Mouse (Mus musculus) cerebellum, adult 8-10 months (tissue): ENCODE results near the gene Phyhd1.

Source experiments
- DNase-seq: peaks from one replicate; pipeline ENCODE4 v3.0.0; 2022

The Phyhd1 gene

DNA sequence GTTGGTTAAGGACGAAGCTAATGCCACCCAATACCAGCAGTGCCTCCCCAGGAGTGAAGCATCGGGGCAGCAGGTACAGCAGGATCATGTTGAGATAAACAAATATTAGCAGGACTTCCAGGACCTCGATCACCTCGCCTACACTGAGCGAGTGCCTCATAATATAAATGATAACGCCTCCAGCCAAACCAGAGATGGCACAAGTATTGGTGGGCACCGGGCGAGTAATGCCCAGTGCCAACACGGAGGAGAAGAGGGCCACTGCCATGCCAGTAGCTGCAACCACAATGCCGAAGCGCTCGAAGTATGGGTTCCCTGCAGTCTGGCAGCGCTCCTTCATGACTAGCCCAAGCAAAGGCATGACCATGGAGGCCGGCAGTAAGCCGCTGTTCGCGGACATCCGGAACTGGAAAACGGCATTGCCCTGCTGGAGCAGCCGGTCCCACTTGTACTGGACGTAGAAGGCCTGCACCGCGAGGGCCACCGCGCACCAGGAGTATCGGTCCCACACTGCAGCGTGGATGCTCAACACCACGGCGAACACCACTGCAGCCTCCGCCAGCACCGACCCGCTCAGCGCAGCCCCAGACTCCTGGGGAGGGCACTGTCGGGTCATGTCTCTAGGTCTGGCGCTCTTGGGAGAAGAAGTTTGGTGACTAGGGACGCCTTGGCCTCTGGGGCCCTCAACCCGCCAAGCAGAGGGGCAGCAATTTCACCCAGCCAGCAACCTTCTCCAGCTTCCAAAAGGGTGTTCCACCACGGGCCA is 19.6 kb downstream of the Phyhd1 start:
- DNase-seq: no peak

DNA sequence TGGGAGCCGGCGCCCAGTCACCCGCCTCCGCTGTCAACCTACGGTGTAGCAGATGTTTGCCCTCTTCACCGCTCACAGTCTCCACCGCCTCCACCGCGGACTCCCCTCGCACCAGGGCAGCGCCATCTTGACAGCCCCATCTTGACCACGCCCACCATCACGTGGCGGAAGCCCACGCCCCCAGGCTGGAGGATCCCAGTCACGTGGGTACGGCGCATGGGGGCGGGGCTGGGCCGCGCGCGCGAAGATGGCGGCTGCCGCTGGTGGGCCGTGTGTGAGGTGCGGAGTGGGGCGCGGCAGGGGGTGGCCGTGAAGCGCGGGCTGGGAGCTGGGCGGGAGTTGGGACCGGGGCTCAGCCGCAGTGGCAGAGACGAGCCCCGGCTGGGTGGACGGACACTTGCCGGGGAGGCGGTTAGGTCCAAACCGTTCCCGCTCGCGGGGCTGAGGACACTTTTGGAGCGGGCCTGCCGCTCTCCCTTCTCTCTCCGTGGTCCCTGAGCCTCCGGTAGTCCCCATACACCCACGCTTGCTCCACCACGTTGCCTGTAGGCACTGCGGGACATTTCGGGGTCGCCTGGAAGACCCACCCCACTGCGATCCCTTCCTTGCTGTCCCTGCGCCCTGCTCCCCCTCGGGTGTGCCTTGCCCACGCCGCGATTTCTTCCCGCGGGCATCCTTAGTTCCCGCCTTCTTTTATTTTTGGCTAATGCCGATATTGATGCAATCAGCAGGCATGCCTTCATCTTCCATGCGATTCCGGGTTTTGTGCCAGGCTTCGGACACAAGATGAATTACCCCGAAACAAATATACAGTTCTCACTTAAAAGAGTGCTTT is 20.4 kb downstream of the Phyhd1 start, which contains the start of the genes Dolk and Nup188:
Gene Dolk (minus strand): TSS at position 143 of the 835 bp plus-strand sequence.
Gene Nup188 (plus strand): TSS at position 206 of the 835 bp plus-strand sequence.
- DNase-seq: peak; percentile 96

DNA sequence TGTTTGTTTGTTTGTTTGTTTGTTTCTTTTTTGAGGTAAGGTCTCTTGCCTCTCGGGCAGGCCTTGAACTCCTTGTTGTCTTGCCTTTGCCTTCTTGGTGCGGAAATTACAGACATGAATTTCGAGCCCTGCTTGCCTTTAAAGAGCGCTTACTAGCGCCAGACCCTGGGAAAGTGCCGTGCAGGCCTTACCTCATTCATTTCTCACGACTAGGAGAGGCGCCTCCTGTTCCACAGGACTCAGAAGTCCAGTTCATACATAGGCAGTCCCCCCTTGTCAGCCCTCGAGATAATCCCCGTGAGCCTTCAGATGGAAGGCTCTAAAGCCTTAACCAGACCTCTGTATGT is 21.0 kb downstream of the Phyhd1 start:
- DNase-seq: no peak

GRCm38 (mm10) chr2:30299525-30299924 is 33.5 kb downstream of the Phyhd1 start:
- no peak for DNase-seq

- no peak for DNase-seq
These were observed 34.0 kb downstream of the Phyhd1 start for GRCm38 (mm10) chr2:30299966-30300365.

DNA sequence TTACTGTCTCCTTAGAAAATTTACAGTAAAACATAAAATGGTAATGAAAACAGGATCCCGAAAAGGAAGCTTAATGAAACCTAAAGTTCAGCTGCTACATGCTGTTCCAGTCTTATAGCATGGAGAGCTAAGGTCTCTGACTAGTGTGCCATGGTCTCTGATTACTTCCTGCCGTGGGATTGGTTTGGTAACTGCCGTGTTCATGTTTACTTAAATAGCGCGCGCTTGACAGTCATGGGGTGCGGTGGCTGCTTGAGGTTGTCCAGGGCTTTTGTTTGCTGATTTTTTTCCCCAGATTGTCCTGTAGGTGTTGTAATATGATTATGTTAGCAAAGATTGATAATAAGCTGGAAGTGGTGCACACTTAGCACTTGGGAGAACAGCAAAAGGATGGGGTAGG is 40.1 kb downstream of the Phyhd1 start:
- no peak for DNase-seq

- no peak for DNase-seq
These were observed 43.3 kb downstream of the Phyhd1 start for GRCm38 (mm10) chr2:30309351-30309750.

DNA sequence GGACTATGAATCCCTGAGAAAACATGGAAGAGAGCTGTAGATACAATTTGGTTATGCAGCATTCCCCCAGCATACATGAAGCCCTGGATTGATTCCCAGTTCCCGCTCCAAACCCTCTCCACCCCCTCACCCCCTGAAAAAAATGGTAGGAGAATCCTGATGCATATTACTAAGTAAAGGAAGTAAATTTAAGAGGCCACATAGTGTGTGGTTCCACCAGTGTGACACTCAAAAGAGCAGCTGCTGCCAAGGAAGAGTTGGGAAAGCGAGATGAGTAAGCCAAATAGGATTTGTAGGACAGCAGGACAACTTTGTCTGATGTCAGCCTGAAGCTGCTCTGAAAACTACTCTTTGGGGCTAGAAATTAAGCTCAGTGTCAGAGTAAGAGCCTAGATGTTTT is 45.5 kb downstream of the Phyhd1 start:
- DNase-seq: no peak

GRCm38 (mm10) chr2:30316136-30316535 is 50.1 kb downstream of the Phyhd1 start:
- DNase-seq: no peak

DNA sequence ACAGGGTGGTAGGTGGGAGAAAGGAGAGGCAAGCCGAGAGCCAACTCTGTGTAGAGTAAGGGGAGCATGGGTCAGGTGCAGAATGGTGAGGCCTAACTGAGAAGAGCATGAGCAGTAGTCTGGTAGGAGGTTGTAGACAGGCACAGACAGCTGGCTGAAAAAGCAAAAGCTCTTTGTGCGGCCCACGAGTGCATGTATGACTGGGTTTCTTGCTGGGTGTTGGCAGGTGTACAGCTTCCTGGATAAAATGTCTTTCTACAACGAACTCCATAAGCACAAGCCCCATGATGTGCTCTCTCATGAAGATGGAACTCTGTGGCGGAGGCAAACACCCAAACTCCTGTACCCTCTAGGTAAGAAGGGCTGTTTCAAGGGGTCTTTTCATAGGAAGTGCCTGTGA is 51.0 kb downstream of the Phyhd1 start:
- DNase-seq: no peak

DNA sequence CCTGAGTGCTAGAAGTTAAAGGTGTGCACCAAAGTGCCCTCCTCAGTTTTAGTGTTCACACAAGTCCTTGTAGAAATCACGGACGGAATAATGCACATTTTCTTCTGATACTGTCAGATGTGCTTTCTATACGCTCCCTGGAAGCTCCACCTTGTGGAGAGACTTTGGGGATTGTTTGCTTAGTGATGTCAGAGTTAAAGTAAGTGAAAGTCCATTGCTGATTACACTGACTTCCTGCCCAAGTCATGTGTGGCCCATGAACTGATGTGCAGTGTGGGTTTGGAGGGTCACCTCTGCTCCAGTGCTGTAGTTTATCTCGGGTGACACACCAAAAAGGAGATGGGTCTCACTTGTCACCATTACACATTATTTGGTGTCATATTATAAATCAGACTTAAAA is 53.3 kb downstream of the Phyhd1 start:
- DNase-seq: no peak

DNA sequence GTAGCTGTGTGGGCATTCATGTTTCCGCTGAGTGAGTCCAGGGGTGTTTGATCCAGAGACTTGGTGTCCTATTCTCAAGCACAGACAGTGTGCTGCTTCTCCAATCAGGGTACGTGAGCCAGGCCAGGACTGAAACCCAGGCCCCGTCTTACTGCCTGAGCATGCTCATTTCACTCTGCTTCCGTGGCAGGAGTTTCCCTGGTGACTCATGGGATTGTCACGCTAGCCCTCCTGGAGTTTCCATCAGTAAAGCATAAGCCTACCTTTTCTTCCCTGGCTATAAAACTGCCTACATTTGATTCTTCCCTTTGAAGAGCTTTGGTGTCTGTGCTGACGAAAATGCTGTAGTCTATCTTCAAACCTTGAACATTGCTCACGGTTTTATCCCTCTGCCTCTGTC is 57.1 kb downstream of the Phyhd1 start:
- DNase-seq: no peak

- DNase-seq: no peak
These were observed 59.3 kb downstream of the Phyhd1 start for GRCm38 (mm10) chr2:30325296-30325695.

DNA sequence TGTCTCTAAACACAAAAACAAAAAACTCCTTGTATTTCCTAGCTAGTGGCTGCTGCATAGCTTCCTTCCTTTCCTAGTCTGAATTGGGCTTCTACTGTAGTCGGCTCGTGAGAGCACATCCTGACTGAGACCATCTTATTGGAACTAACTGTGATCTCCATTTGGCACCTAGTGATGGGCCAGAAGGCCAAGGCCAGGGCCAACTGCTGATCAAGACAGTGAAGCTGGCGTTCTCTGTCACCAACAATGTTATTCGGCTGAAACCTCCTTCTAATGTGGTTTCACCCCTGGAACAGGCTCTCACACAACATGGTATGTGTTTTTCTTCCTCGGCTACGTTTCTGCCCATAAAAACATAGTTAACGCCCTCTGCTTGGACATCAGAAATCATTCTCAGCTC is 61.3 kb downstream of the Phyhd1 start:
- peak; percentile 38 for DNase-seq

DNA sequence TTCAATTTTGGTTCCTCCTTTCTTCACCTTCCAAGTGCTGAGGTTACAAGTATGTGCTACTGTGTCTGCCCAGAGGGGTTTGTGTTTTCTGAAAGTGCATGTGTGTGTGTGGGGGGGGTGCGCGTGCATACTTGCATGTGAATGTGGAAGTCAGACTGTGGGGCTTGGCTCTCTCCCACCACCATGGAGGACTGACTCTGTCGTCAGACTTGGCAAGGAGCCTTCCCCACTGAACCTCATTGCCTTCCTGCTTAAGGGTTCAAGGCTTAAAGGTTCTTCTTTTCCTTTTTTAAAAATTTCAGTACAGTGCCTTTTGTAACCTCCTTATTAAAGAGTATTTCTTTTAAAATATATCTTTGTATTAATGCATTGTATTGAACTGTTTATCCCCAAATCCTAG is 62.8 kb downstream of the Phyhd1 start:
- no peak for DNase-seq
